Mouse (Mus musculus): ENCODE data around the gene Tesk2. TPM values are rescaled to one million over a fixed set of nuclear protein-coding genes. Genes with fewer than 3 reads are reported as not detected.

Gene Tesk2
- polyA plus RNA-seq, 1 experiment from 2014 or later, result 4.3 TPM

DNA sequence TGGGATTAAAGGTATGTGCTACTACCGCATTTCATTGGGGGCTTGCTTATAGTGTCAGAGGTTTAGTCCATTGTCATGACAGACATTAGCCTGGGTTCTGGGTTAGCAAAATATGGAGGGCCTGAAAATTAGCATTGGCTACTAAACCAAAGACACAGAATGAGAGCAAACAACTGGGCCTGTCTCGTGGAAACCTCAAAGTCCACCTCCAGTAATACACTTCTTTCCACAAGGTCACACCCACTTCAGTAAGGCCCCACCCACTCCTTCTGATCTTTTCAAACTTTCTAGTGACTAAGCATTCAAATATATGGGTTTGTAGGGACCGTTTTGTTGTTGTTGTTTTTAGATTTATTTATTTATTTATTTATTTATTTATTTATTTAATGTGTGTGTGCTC, 8.8 kb downstream of the Tesk2 start:
- no peak for ATAC-seq
- Histone ChIP-seq H3K27ac (ENCODE audit: low read length) (no peak overlapping the region), H3K9me3 (ENCODE audit: control insufficient read depth, low read length) (no peaks in the 10 kb centered on the region), H3K4me2 (ENCODE audit: low read length) (no peak overlapping the region), H3K27me3 (replicated peaks; ENCODE audit: control insufficient read depth, insufficient read depth, low read length) (no peaks in the 10 kb centered on the region), H3K4me1 (replicated peaks; ENCODE audit: control insufficient read depth, insufficient read depth, low read length) (no peaks in the 10 kb centered on the region), H3K9ac (replicated peaks; ENCODE audit: low read depth, low read length) (no peak overlapping the region), H3K36me3 (ENCODE audit: control insufficient read depth, insufficient read depth) (no peaks in the 10 kb centered on the region), H3K4me3 (replicated peaks; ENCODE audit: low read length) (no peak overlapping the region)
- WGBS, result 92% methylated on average over 3 of the region's 3 CpGs

DNA sequence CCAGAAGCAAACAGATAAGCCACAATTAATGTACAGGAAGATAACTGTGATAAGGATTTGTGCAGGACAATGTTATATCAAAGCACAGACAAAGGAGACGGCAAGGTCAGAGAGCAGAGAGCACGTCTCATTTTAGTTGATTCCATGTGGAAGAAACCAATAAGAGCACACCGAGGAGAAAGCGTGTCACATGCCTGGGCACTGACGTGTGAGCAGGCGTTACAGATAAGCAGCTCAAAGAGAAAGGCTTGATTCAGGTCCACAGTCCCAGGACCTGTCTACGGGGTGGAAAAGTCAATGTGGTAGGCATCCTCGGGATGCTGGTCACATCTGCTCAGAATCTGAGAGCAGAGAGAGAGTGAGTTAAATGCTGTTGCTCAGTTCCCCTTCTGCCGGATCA, 10.3 kb downstream of the Tesk2 start:
- 93% methylated on average over 9 of the region's 9 CpGs for WGBS
- Histone ChIP-seq H3K4me2 (ENCODE audit: low read length) (no peak overlapping the region), H3K27me3 (replicated peaks; ENCODE audit: control insufficient read depth, insufficient read depth, low read length) (no peaks in the 10 kb centered on the region), H3K9ac (replicated peaks; ENCODE audit: low read depth, low read length) (no peak overlapping the region), H3K4me1 (replicated peaks; ENCODE audit: control insufficient read depth, insufficient read depth, low read length) (no peaks in the 10 kb centered on the region), H3K4me3 (replicated peaks; ENCODE audit: low read length) (no peak overlapping the region), H3K36me3 (ENCODE audit: control insufficient read depth, insufficient read depth) (no peaks in the 10 kb centered on the region), H3K27ac (ENCODE audit: low read length) (no peak overlapping the region), H3K9me3 (ENCODE audit: control insufficient read depth, low read length) (no peaks in the 10 kb centered on the region)
- no peak for ATAC-seq

DNA sequence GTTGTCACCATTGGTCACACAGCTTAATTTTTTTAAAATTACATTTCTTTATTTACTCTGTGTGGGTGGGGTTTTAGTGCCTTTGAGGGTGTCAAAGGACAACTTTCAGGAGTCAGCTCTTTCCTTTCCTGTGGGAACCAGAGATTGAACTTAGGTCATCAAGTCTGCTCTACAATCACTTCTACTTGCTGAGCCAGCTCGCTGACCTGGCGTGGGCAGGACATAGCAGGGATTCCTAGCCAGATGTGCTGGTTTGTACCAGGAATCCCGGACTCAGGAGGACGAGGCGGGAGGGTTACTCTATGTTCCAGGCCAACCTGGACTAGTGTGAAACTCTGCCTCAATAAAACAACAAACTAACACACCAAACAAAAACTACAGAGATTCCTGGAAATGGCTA, 11.6 kb downstream of the Tesk2 start:
- 92% methylated on average over 5 of the region's 5 CpGs for WGBS
- H3K27ac ChIP-seq (ENCODE audit: low read length), result no peak overlapping the region
- no peak overlapping the region for H3K9ac ChIP-seq (replicated peaks; ENCODE audit: low read depth, low read length)
- H3K4me3 ChIP-seq (replicated peaks; ENCODE audit: low read length), result no peak overlapping the region
- H3K4me2 ChIP-seq (ENCODE audit: low read length), result no peak overlapping the region
- H3K4me1 ChIP-seq (replicated peaks; ENCODE audit: control insufficient read depth, insufficient read depth, low read length), result no peaks in the 10 kb centered on the region
- no peaks in the 10 kb centered on the region for H3K27me3 ChIP-seq (replicated peaks; ENCODE audit: control insufficient read depth, insufficient read depth, low read length)
- H3K36me3 ChIP-seq (ENCODE audit: control insufficient read depth, insufficient read depth), result no peaks in the 10 kb centered on the region
- no peaks in the 10 kb centered on the region for H3K9me3 ChIP-seq (ENCODE audit: control insufficient read depth, low read length)
- no peak for ATAC-seq

DNA sequence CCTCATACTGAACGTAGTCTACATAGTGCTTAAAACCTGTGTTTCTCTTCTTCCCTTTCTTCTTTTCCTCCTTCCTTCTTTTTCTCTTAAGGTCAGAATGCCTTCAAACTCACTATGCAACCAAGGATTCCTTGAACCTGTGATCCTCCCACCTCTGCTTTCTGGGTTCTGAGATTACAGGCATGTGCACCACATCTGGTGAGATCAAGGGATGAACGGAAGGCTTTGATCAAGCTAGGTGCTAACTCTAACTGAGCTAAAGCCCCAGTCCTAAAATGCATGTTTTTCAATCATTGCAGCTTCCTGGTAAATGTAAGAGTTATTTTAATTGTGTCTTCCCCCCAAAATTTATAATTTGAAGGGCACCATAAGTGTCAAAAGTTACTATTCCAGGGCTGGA, 14.2 kb downstream of the Tesk2 start:
- WGBS, result 90% methylated on average over 2 of the region's 2 CpGs
- Histone ChIP-seq H3K27ac (ENCODE audit: low read length) (no peak overlapping the region), H3K9ac (replicated peaks; ENCODE audit: low read depth, low read length) (no peak overlapping the region), H3K9me3 (ENCODE audit: control insufficient read depth, low read length) (no peaks in the 10 kb centered on the region), H3K4me1 (replicated peaks; ENCODE audit: control insufficient read depth, insufficient read depth, low read length) (no peaks in the 10 kb centered on the region), H3K4me2 (ENCODE audit: low read length) (no peak overlapping the region), H3K4me3 (replicated peaks; ENCODE audit: low read length) (no peak overlapping the region), H3K27me3 (replicated peaks; ENCODE audit: control insufficient read depth, insufficient read depth, low read length) (no peaks in the 10 kb centered on the region), H3K36me3 (ENCODE audit: control insufficient read depth, insufficient read depth) (no peaks in the 10 kb centered on the region)
- no peak for ATAC-seq

DNA sequence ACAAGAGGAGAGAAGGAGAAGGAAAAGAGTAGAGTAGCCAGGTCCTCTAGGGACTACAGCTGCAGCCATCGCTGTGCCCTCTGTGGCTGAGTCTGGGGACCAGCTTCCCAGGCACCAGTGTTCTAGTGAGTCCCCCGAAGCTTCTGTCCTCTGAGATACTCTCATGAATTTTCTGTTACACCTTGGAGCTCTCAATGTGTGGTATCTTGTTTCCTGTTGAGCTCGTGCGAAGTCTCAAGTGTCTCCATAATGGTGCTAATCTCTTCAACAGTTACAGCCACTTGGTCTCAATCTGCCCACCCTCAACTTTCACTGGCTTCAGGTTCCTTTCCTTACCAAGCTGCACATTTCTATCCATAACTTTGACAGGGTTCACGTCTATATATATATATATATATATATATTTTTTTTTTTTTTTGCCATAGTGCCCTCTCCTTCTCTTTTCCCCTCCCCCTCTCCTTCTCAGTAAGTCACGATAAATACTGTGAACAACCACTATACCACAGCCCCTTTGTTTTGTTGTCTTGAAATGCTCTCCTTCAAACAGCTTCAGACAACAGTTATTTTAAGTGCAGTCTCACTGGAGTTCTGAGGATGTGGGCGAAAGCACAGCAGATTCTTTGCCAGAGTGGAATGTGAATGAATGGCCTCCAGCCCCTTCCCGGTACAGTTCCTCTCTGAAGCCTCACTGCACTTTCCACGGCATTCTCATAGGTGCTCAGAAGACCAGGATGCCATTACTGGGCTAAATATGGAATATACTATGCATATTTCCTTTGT, 18.4 kb downstream of the Tesk2 start:
- H3K9ac ChIP-seq (replicated peaks; ENCODE audit: low read depth, low read length), result no peak overlapping the region

DNA sequence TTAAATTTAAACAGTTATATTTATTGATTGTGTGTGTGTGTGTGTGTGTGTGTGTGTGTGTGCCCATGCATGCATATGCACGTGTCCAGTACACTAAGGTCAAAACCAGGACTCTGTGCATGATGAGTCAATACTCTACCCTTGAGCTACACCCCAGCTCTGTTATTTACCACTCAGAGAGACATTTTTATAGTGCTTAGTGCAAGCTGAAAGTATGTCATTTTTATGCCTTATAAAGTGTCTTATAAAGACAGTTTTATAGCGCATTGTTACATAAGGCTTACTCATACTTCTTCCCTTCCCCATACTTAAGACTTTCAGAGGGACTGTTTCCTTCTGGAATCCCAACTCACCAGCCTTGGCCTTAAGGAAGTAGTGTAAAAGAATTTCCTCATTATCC, 29.0 kb downstream of the Tesk2 start:
- no peak for ATAC-seq
- H3K4me2 ChIP-seq (ENCODE audit: low read length), result no peak overlapping the region
- H3K9me3 ChIP-seq (ENCODE audit: control insufficient read depth, low read length), result no peaks in the 10 kb centered on the region
- WGBS, result 96% methylated on average over 2 of the region's 2 CpGs
- no peak overlapping the region for H3K4me3 ChIP-seq (replicated peaks; ENCODE audit: low read length)
- H3K9ac ChIP-seq (replicated peaks; ENCODE audit: low read depth, low read length), result no peak overlapping the region
- no peak overlapping the region for H3K27ac ChIP-seq (ENCODE audit: low read length)
- no peaks in the 10 kb centered on the region for H3K4me1 ChIP-seq (replicated peaks; ENCODE audit: control insufficient read depth, insufficient read depth, low read length)
- H3K27me3 ChIP-seq (replicated peaks; ENCODE audit: control insufficient read depth, insufficient read depth, low read length), result no peaks in the 10 kb centered on the region
- H3K36me3 ChIP-seq (ENCODE audit: control insufficient read depth, insufficient read depth), result no peaks in the 10 kb centered on the region

More for the DNA sequence above, 18.4 kb downstream of the Tesk2 start:
- Histone ChIP-seq H3K27me3 (replicated peaks; ENCODE audit: control insufficient read depth, insufficient read depth, low read length) (no peaks in the 10 kb centered on the region), H3K4me1 (replicated peaks; ENCODE audit: control insufficient read depth, insufficient read depth, low read length) (no peaks in the 10 kb centered on the region), H3K27ac (ENCODE audit: low read length) (no peak overlapping the region), H3K4me3 (replicated peaks; ENCODE audit: low read length) (no peak overlapping the region), H3K4me2 (ENCODE audit: low read length) (no peak overlapping the region), H3K36me3 (ENCODE audit: control insufficient read depth, insufficient read depth) (no peaks in the 10 kb centered on the region), H3K9me3 (ENCODE audit: control insufficient read depth, low read length) (no peaks in the 10 kb centered on the region)
- 79% methylated on average over 9 of the region's 9 CpGs for whole genome bisulfite sequencing
- no peak for ATAC-seq

DNA sequence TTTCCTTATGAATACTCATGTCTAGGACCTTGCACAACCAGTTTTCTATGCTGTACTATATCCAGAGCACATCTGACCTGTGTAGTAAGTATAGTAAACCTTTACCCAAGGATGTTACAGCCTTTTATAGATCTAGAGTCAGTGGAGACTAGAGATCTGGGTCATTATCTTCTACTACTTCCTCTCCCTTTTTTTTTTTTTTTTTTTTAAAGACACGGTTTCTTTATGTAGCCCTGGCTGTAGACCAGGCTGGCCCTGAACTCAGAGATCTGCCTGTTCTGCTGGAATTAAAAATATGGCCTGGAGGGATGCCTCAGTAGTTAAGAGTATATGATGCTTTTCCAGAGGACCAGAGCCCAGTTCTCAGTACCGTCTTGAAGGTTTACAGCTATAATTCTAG, 41.2 kb downstream of the Tesk2 start:
- H3K4me1 ChIP-seq (replicated peaks; ENCODE audit: control insufficient read depth, insufficient read depth, low read length), result no peaks in the 10 kb centered on the region
- 75% methylated on average over 2 of the region's 2 CpGs for WGBS
- no peaks in the 10 kb centered on the region for H3K36me3 ChIP-seq (ENCODE audit: control insufficient read depth, insufficient read depth)
- H3K27me3 ChIP-seq (replicated peaks; ENCODE audit: control insufficient read depth, insufficient read depth, low read length), result no peaks in the 10 kb centered on the region
- H3K27ac ChIP-seq (ENCODE audit: low read length), result no peak overlapping the region
- no peaks in the 10 kb centered on the region for H3K9me3 ChIP-seq (ENCODE audit: control insufficient read depth, low read length)
- H3K4me3 ChIP-seq (replicated peaks; ENCODE audit: low read length), result no peak overlapping the region
- no peak overlapping the region for H3K4me2 ChIP-seq (ENCODE audit: low read length)
- no peak overlapping the region for H3K9ac ChIP-seq (replicated peaks; ENCODE audit: low read depth, low read length)
- no peak for ATAC-seq

DNA sequence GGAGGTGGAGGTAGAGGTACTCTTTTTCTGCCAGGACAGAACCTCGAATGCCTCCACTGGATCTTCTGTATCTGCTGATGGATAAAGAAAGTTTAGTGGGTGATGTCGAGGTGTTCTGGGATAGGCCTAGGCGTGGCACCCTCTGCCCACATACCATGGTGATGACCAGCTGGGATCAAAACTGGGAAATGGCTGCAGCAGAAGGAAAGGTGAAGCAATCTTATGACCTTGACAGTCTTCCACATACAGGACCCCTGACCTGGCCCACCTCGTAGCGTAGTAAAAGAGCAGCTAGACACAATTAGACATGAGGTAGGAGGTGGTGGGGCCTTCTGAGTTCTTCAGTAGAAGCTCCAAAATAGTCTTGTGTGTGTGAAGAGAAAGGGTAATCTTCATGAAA, 43.3 kb downstream of the Tesk2 start:
- no peak overlapping the region for H3K4me2 ChIP-seq (ENCODE audit: low read length)
- H3K4me3 ChIP-seq (replicated peaks; ENCODE audit: low read length), result no peak overlapping the region
- no peaks in the 10 kb centered on the region for H3K9me3 ChIP-seq (ENCODE audit: control insufficient read depth, low read length)
- no peaks in the 10 kb centered on the region for H3K27me3 ChIP-seq (replicated peaks; ENCODE audit: control insufficient read depth, insufficient read depth, low read length)
- no peaks in the 10 kb centered on the region for H3K36me3 ChIP-seq (ENCODE audit: control insufficient read depth, insufficient read depth)
- no peak overlapping the region for H3K9ac ChIP-seq (replicated peaks; ENCODE audit: low read depth, low read length)
- H3K4me1 ChIP-seq (replicated peaks; ENCODE audit: control insufficient read depth, insufficient read depth, low read length), result no peaks in the 10 kb centered on the region
- 93% methylated on average over 5 of the region's 5 CpGs for WGBS
- H3K27ac ChIP-seq (ENCODE audit: low read length), result no peak overlapping the region
- ATAC-seq, result no peak

DNA sequence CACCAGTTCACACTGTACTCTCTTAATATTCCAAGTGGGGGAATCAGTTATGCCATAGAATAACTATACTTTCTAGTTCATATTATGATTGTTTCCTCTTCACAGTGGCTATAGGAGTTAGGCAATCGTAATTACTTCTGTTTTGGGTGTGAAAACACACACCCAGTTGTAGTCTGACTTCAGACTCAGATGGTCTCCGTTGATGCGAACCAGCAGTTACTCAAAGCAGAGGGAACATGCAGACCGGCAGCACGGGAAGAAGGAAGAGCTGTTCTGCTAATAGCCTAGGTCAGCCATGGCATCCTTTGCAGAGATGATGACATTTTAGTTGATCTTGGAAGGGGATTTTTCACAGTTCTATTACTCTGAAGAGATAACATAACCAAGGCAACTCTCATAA, 47.8 kb downstream of the Tesk2 start:
- no peak overlapping the region for H3K9ac ChIP-seq (replicated peaks; ENCODE audit: low read depth, low read length)
- H3K4me3 ChIP-seq (replicated peaks; ENCODE audit: low read length), result no peak overlapping the region
- H3K9me3 ChIP-seq (ENCODE audit: control insufficient read depth, low read length), result no peaks in the 10 kb centered on the region
- 89% methylated on average over 5 of the region's 5 CpGs for WGBS
- no peak for ATAC-seq
- H3K4me1 ChIP-seq (replicated peaks; ENCODE audit: control insufficient read depth, insufficient read depth, low read length), result no peaks in the 10 kb centered on the region
- H3K4me2 ChIP-seq (ENCODE audit: low read length), result no peak overlapping the region
- no peaks in the 10 kb centered on the region for H3K27me3 ChIP-seq (replicated peaks; ENCODE audit: control insufficient read depth, insufficient read depth, low read length)
- H3K27ac ChIP-seq (ENCODE audit: low read length), result no peak overlapping the region
- H3K36me3 ChIP-seq (ENCODE audit: control insufficient read depth, insufficient read depth), result no peaks in the 10 kb centered on the region

DNA sequence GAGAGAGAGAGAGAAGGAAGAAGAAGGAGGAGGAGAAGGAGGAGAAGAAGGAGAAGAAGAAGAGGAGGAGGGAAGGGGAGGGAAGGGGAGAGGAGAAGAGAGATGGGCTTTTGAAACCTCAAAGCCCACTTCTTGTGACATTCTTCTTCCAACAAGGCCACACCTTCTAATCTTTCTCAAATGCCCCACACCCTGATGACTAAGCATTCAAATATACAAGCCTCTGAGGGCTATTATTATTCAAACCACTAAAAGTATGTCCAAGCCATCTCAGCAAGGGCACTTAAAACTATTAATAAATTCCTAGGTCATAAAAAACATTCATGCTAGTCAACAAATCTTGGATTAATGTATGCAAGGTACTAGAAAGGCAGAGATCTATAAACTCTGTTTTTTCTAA, 48.3 kb downstream of the Tesk2 start:
- Histone ChIP-seq H3K27me3 (replicated peaks; ENCODE audit: control insufficient read depth, insufficient read depth, low read length) (no peaks in the 10 kb centered on the region), H3K4me3 (replicated peaks; ENCODE audit: low read length) (no peak overlapping the region), H3K9ac (replicated peaks; ENCODE audit: low read depth, low read length) (no peak overlapping the region), H3K27ac (ENCODE audit: low read length) (no peak overlapping the region), H3K36me3 (ENCODE audit: control insufficient read depth, insufficient read depth) (no peaks in the 10 kb centered on the region), H3K4me1 (replicated peaks; ENCODE audit: control insufficient read depth, insufficient read depth, low read length) (no peaks in the 10 kb centered on the region), H3K4me2 (ENCODE audit: low read length) (no peak overlapping the region), H3K9me3 (ENCODE audit: control insufficient read depth, low read length) (no peaks in the 10 kb centered on the region)
- no peak for ATAC-seq

Measured in forebrain, embryonic 16.5 days (tissue).